11 mouse cellular contexts compared by ENCODE assay signal in genomic region chr8:11452559-11452958, GRCm38 (mm10). TPM values are rescaled to one million over a fixed set of nuclear protein-coding genes. Genes with fewer than 3 reads are reported as not detected.
DNase-seq lines count a peak whose midpoint lies in the region; ATAC-seq and TF ChIP-seq lines count a peak whose summit lies in the region.
"Had no signal": no experiment of that assay in that cellular context is flagged by ENCODE, and none has a peak within 500 bp of the region (broad histone marks: within the 10 kb centered on the region; RNA-seq: fewer than 3 reads in every experiment).

No protein-coding gene starts in this region.

- H3K36me3 ChIP-seq in heart, adult 2 months (ENCODE audit: control insufficient read depth, insufficient read depth, low read length): no peaks in the 10 kb centered on the region; the same call in 1 of the 2 replicates
- H3K36me3 ChIP-seq in heart, embryonic 11.5 days (ENCODE audit: control insufficient read depth, insufficient read depth, low read length): 0 out of 2 replicates have a peak, but pooled peaks cover 3% of the 10 kb centered on the region
- H3K36me3 ChIP-seq in lung, postnatal 0 days (ENCODE audit: insufficient read depth, low read length): peaks cover 10% of the 10 kb centered on the region; the same call in 1 of the 2 replicates
- peaks cover 15% of the 10 kb centered on the region for H3K36me3 ChIP-seq in embryonic facial prominence, embryonic 12.5 days

- no peak for DNase-seq in heart, adult 2 months
- no peak for DNase-seq in lung, postnatal 0 days (ENCODE audit: low spot score)
- DNase-seq in lung, postnatal 25 days (ENCODE audit: low spot score): no peak
- no peak for DNase-seq in urinary bladder, postnatal 4 days (ENCODE audit: low spot score in 2 of 2)
- DNase-seq in layer of hippocampus, adult 18-20 months (ENCODE audit: low spot score in 2 of 2): no peak
- DNase-seq: kidney, adult 8-10 months had no signal

- no peak for TF ChIP-seq POLR2A in heart, adult 2 months (IDR thresholded peaks at IDR 0.05; ENCODE audit: insufficient read depth, low read depth, low read length)

- no peaks in the 10 kb centered on the region for H3K79me2 ChIP-seq in heart, adult 2 months (replicated peaks; ENCODE audit: control insufficient read depth, insufficient read depth, low read length)

- WGBS in heart, adult 2 months: 62% methylated on average over 3 of the region's 3 CpGs
- 73% methylated on average over 3 of the region's 3 CpGs for WGBS in heart, embryonic 11.5 days (ENCODE audit: insufficient replicate concordance)
- 58% methylated on average over 3 of the region's 3 CpGs for WGBS in lung, postnatal 0 days
- WGBS in embryonic facial prominence, embryonic 12.5 days: 64% methylated on average over 3 of the region's 3 CpGs

- TF ChIP-seq CTCF in heart, adult 2 months (IDR thresholded peaks at IDR 0.05): no peak
- TF ChIP-seq CTCF in lung, postnatal 0 days (IDR thresholded peaks at IDR 0.05): no peak

- no peak overlapping the region; the same call in 1 of the 2 replicates for H3K27ac ChIP-seq in heart, adult 2 months
- H3K27ac ChIP-seq in heart, embryonic 11.5 days (ENCODE audit: low read depth, low read length): no peak overlapping the region
- H3K27ac ChIP-seq in lung, postnatal 0 days (ENCODE audit: low read length): no peak overlapping the region
- H3K27ac ChIP-seq in embryonic facial prominence, embryonic 12.5 days: peak overlapping the region; percentile 67; the same call in 1 of the 2 replicates

- no peaks in the 10 kb centered on the region for H3K9me3 ChIP-seq in heart, embryonic 11.5 days (replicated peaks; ENCODE audit: control insufficient read depth, low read length)
- no peaks in the 10 kb centered on the region for H3K9me3 ChIP-seq in lung, postnatal 0 days (ENCODE audit: low read length)
- no peaks in the 10 kb centered on the region for H3K9me3 ChIP-seq in embryonic facial prominence, embryonic 12.5 days

- no peak overlapping the region for H3K4me3 ChIP-seq in heart, adult 2 months
- no peak overlapping the region for H3K4me3 ChIP-seq in heart, embryonic 11.5 days (ENCODE audit: low read depth, low read length)
- no peak overlapping the region for H3K4me3 ChIP-seq in lung, postnatal 0 days (ENCODE audit: low read depth, low read length)
- no peak overlapping the region for H3K4me3 ChIP-seq in embryonic facial prominence, embryonic 12.5 days
- H3K4me3 ChIP-seq: erythroblast, embryonic 14.5 days had no signal

- H3K27me3 ChIP-seq in heart, adult 2 months (ENCODE audit: control insufficient read depth, insufficient read depth, low read length): no peaks in the 10 kb centered on the region
- no peaks in the 10 kb centered on the region for H3K27me3 ChIP-seq in heart, embryonic 11.5 days (ENCODE audit: control insufficient read depth, insufficient read depth, low read length)
- no peaks in the 10 kb centered on the region for H3K27me3 ChIP-seq in lung, postnatal 0 days (replicated peaks; ENCODE audit: insufficient read depth, low read length)
- H3K27me3 ChIP-seq in embryonic facial prominence, embryonic 12.5 days: 0 out of 2 replicates have a peak, but pooled peaks cover 6% of the 10 kb centered on the region

- intact Hi-C loops in heart, adult 2 months (cut with DNase I): loop anchor here (10.0 kb wide), 1 partner anchor 252 kb away; the partner anchor contains the start of gene 1700016D06Rik

- TF ChIP-seq EP300 in heart, adult 2 months (IDR thresholded peaks at IDR 0.05; ENCODE audit: insufficient read depth, low read depth, low read length): no peak
- TF ChIP-seq EP300 in lung, postnatal 0 days (IDR thresholded peaks at IDR 0.05): peak; percentile 28; the same call in 1 of the 2 replicates

- H3K9ac ChIP-seq in heart, adult 2 months (ENCODE audit: low read depth, low read length): peak overlapping the region; percentile 13; the same call in 1 of the 2 replicates
- H3K9ac ChIP-seq in heart, embryonic 11.5 days (ENCODE audit: low read depth, low read length): no peak overlapping the region
- no peak overlapping the region for H3K9ac ChIP-seq in lung, postnatal 0 days (replicated peaks; ENCODE audit: low read depth)
- no peak overlapping the region for H3K9ac ChIP-seq in embryonic facial prominence, embryonic 12.5 days

- ATAC-seq in heart, embryonic 11.5 days (replicated peaks; ENCODE audit: insufficient number of reproducible peaks, low FRiP score, low TSS enrichment): no peak
- 0 out of 2 replicates have a peak, but pooled peaks have one; percentile 11 for ATAC-seq in lung, postnatal 0 days
- ATAC-seq in embryonic facial prominence, embryonic 12.5 days (ENCODE audit: insufficient number of reproducible peaks, insufficient read depth, low FRiP score, low TSS enrichment): no peak
- peak; percentile 43 for ATAC-seq in neutrophil, adult 5-6 weeks (ENCODE audit: extremely low read depth, insufficient number of reproducible peaks, low FRiP score, poor library complexity, severe bottlenecking)

- no peak overlapping the region for H3K4me2 ChIP-seq in heart, embryonic 11.5 days
- H3K4me2 ChIP-seq in lung, postnatal 0 days (replicated peaks; ENCODE audit: low read depth, low read length): no peak overlapping the region
- no peak overlapping the region for H3K4me2 ChIP-seq in embryonic facial prominence, embryonic 12.5 days (replicated peaks)

- peaks cover 10% of the 10 kb centered on the region for H3K4me1 ChIP-seq in heart, adult 2 months (ENCODE audit: control insufficient read depth, insufficient read depth, low read length)
- peaks cover 15% of the 10 kb centered on the region for H3K4me1 ChIP-seq in heart, embryonic 11.5 days (ENCODE audit: control insufficient read depth, insufficient read depth, low read length)
- peaks cover 6% of the 10 kb centered on the region; the same call in 1 of the 2 replicates for H3K4me1 ChIP-seq in lung, postnatal 0 days (ENCODE audit: insufficient read depth, low read depth, low read length)
- H3K4me1 ChIP-seq in embryonic facial prominence, embryonic 12.5 days: peaks cover 16% of the 10 kb centered on the region

RNA-seq across cellular contexts. Expression of gene Rab20, which starts 26.0 kb away (rescaled TPM):
- total RNA-seq in heart, adult 2 months (2021): 10 to 100 TPM; 17.8 to 27.4 TPM
- 40.9 and 46.8 TPM in 2 replicates for polyA plus RNA-seq in heart, adult 2 months (2012; rRNA removed)
- polyA plus RNA-seq in heart, embryonic 11.5 days (2014; fragmentation: Nextera tagmentation; extraction: Ambion mirVana): 20.9 and 25.4 TPM in 2 replicates
- polyA plus RNA-seq in lung, postnatal 0 days (2015; fragmentation: Nextera tagmentation; extraction: Ambion mirVana): 17.8 and 19.9 TPM in 2 replicates
- polyA plus RNA-seq in embryonic facial prominence, embryonic 12.5 days (2016; fragmentation: Nextera tagmentation; extraction: Ambion mirVana): 1.1 and 1.2 TPM in 2 replicates
- total RNA-seq in neutrophil, adult 5-6 weeks (2017): 11.7 and 15.4 TPM in 2 replicates
- under 1 TPM; 0.30 to 0.89 TPM for total RNA-seq in layer of hippocampus, adult 18-20 months (2021)
- total RNA-seq: megakaryocyte-erythroid progenitor cell, adult 5-6 weeks had no signal

RNA-seq across cellular contexts. Expression of gene Naxd, which starts 44.7 kb away (rescaled TPM):
- 10 to 100 TPM; 31.2 to 32.7 TPM for total RNA-seq in heart, adult 2 months (2021)
- polyA plus RNA-seq in heart, adult 2 months (2012; rRNA removed): 56.9 and 64.1 TPM in 2 replicates
- polyA plus RNA-seq in heart, embryonic 11.5 days (2014; fragmentation: Nextera tagmentation; extraction: Ambion mirVana): 72.0 and 75.8 TPM in 2 replicates
- 201 and 223 TPM in 2 replicates for polyA plus RNA-seq in lung, postnatal 0 days (2015; fragmentation: Nextera tagmentation; extraction: Ambion mirVana)
- polyA plus RNA-seq in embryonic facial prominence, embryonic 12.5 days (2016; fragmentation: Nextera tagmentation; extraction: Ambion mirVana): 113 and 114 TPM in 2 replicates
- total RNA-seq in neutrophil, adult 5-6 weeks (2017): 55.1 and 63.1 TPM in 2 replicates
- 10 to 100 TPM; 56.0 to 59.7 TPM for total RNA-seq in layer of hippocampus, adult 18-20 months (2021)

Comparison
In these comparisons a context has a peak if more than half of its experiments do, and no peak if none do; other contexts are left out.
1. ATAC-seq: peak in lung, postnatal 0 days (single experiment) and neutrophil, adult 5-6 weeks (single experiment); none in heart, embryonic 11.5 days (single experiment) and embryonic facial prominence, embryonic 12.5 days (single experiment).